Mouse (Mus musculus) ES-Bruce4 (cell line): ENCODE results near the gene Heatr5b.

ENCODE experiments used
- CTCF ChIP-seq: IDR thresholded peaks from one replicate; pipeline ENCODE4 v1.8.1; 2011; ENCODE audit warnings: low read depth, low read length
- EP300 ChIP-seq: IDR thresholded peaks from 2 replicates; pipeline ENCODE4 v1.6.1; 2011; ENCODE audit warnings: low read depth, low read length; ENCODE audit not compliant: insufficient read depth
- POLR2A ChIP-seq: IDR thresholded peaks from one replicate; pipeline ENCODE4 v1.8.1; 2011; ENCODE audit warnings: low read length; ENCODE audit not compliant: insufficient read depth

GRCm38 (mm10) chr17:78809019-78809418, 26.1 kb downstream of the Heatr5b start:
- no peak for TF ChIP-seq CTCF
- TF ChIP-seq EP300, result no peak
- no peak for TF ChIP-seq POLR2A
